Mouse (Mus musculus): ENCODE measurements at regions not wholly inside any gene's neighbourhood (a gene's known extent, or its start where the extent isn't known, plus 50 kb on each side); places are given as distances from the start of the nearest gene placed in this dataset.

- no peak overlapping the region for H3K27ac ChIP-seq
- H3K4me3 ChIP-seq: no peak overlapping the region
- no peak for TF ChIP-seq CTCF (conservative IDR thresholded peaks at IDR 0.05)
- no peak for DNase-seq (ENCODE audit: low spot score in 2 of 2)
Measured at GRCm38 (mm10) chr2:110540570-110541357, 56.3 kb upstream of the Slc5a12 start.

GRCm38 (mm10) chr2:110541358-110541737 lies 55.8 kb upstream of the Slc5a12 start:
- Histone ChIP-seq H3K27ac (no peak overlapping the region), H3K4me3 (no peak overlapping the region)
- DNase-seq (ENCODE audit: low spot score in 2 of 2): no peak
- no peak for TF ChIP-seq CTCF (conservative IDR thresholded peaks at IDR 0.05)

All from layer of hippocampus, adult 2 months (tissue).